Mouse (Mus musculus) kidney, embryonic 16.5 days (tissue): ENCODE measurements at regions not wholly inside any gene's neighbourhood (a gene's known extent, or its start where the extent isn't known, plus 50 kb on each side); places are given as distances from the start of the nearest gene placed in this dataset.

Source experiments
- ATAC-seq: fragments of 200-750 bp; cut with Nextera tagmentation; 2 replicates; pipeline ENCODE4 v1.8.0; 2017; ENCODE audit warnings: moderate TSS enrichment; ENCODE audit not compliant: low FRiP score, low TSS enrichment
- H3K27ac ChIP-seq: fragments of 300-500 bp; sonication (generic); 2 replicates; pipeline ENCODE4 v1.5.1; 2014; ENCODE audit warnings: low read length
- H3K27me3 ChIP-seq: fragments of 300-500 bp; sonication (generic); 2 replicates; pipeline ENCODE4 v1.6.1; 2014; ENCODE audit warnings: low read length, control low read depth, mixed read lengths; ENCODE audit not compliant: insufficient read depth
- H3K36me3 ChIP-seq: fragments of 300-500 bp; sonication (generic); 2 replicates; pipeline ENCODE4 v1.6.1; 2014; ENCODE audit warnings: low read length, control low read depth, mixed read lengths; ENCODE audit not compliant: insufficient read depth
- H3K4me1 ChIP-seq: fragments of 300-500 bp; sonication (generic); 2 replicates; pipeline ENCODE4 v1.6.1; 2014; ENCODE audit warnings: low read length, control low read depth, mixed read lengths; ENCODE audit not compliant: insufficient read depth
- H3K4me2 ChIP-seq: fragments of 300-500 bp; sonication (generic); replicated peaks from 2 replicates; pipeline ENCODE4 v1.6.1; 2014; ENCODE audit warnings: low read depth, low read length
- H3K4me3 ChIP-seq: fragments of 300-500 bp; sonication (generic); 2 replicates; pipeline ENCODE4 v1.5.1; 2014; ENCODE audit warnings: mild to moderate bottlenecking, low read length
- H3K9ac ChIP-seq: fragments of 300-500 bp; sonication (generic); replicated peaks from 2 replicates; pipeline ENCODE4 v1.6.1; 2014; ENCODE audit warnings: low read length
- H3K9me3 ChIP-seq: fragments of 300-500 bp; sonication (generic); 2 replicates; pipeline ENCODE4 v1.6.1; 2016; ENCODE audit warnings: low read length, control low read depth
- WGBS: fragments of 180-500 bp; shearing (Covaris S2); extraction: QIAGEN DNeasy Blood & Tissue Kit; methylation state at CpG from one replicate; pipeline ENCODE4 v1.1.7; 2014; 5-methylcytosine and 5-hydroxymethylcytosine counted together

- no peak for ATAC-seq
- Histone ChIP-seq H3K27ac (no peak overlapping the region), H3K9me3 (peaks cover 18% of the 10 kb centered on the region), H3K27me3 (no peaks in the 10 kb centered on the region), H3K36me3 (no peaks in the 10 kb centered on the region), H3K4me2 (no peak overlapping the region), H3K9ac (no peak overlapping the region), H3K4me3 (no peak overlapping the region), H3K4me1 (peaks cover 14% of the 10 kb centered on the region; the same call in 1 of the 2 replicates)
- WGBS, result 94% methylated on average over 2 of the region's 2 CpGs
Measured at GRCm38 (mm10) chr10:68344211-68344610, 65.7 kb upstream of the Arid5b start.

GRCm38 (mm10) chr10:68334054-68334453, 55.5 kb upstream of the Arid5b start:
- ATAC-seq, result no peak
- H3K9ac ChIP-seq, result no peak overlapping the region
- no peak overlapping the region for H3K4me2 ChIP-seq
- H3K27me3 ChIP-seq, result no peaks in the 10 kb centered on the region
- no peaks in the 10 kb centered on the region for H3K4me1 ChIP-seq
- H3K27ac ChIP-seq, result no peak overlapping the region
- no peak overlapping the region for H3K4me3 ChIP-seq
- WGBS, result 74% methylated on average over 5 of the region's 5 CpGs
- H3K9me3 ChIP-seq, result 0 out of 2 replicates have a peak, but pooled peaks cover 3% of the 10 kb centered on the region
- H3K36me3 ChIP-seq, result no peaks in the 10 kb centered on the region
